Mouse (Mus musculus): ENCODE results near the gene Actn3.
A peak's percentile ranks its signal among the peaks of the same experiment; 100 is the strongest.
"Not testable (repeated sequence)": the region's sequence is repeated elsewhere in the genome, so short reads cannot be mapped to it uniquely, and the experiment has no call there.

Actn3 gene

GRCm38 (mm10) chr19:4855951-4856350, 21.8 kb downstream of the Actn3 start:
- no peak for DNase-seq

GRCm38 (mm10) chr19:4855470-4855820, 22.3 kb downstream of the Actn3 start:
- no peak for DNase-seq

- peak; percentile 96 for DNase-seq
These were observed 22.9 kb downstream of the Actn3 start, which contains the start of gene Ctsf for GRCm38 (mm10) chr19:4854552-4855469. Ctsf (plus strand) TSS chr19:4855130.

GRCm38 (mm10) chr19:4850281-4850680, 27.4 kb downstream of the Actn3 start:
- no peak for DNase-seq

GRCm38 (mm10) chr19:4849800-4850199, 27.9 kb downstream of the Actn3 start:
- DNase-seq: no peak

DNA sequence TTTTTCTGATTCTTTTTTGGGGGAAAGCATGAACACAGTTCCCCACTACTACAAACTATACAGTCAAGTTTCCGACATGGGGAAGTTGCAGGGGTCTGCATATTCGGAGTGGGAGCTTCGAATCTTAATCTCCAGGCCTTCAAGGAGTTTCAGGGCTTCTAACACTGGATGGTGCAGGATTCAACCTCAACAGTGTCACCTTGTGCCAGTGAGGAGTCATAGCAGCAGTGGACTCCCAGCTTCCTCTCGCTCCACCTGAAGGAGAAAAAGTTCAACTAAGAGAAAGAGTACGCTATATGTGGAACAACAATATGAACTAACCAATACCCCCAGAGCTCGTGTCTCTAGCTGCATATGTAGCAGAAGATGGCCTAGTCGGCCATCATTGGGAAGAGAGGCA, 30.2 kb downstream of the Actn3 start:
- no peak for DNase-seq

- DNase-seq: no peak
These were observed 31.9 kb downstream of the Actn3 start for GRCm38 (mm10) chr19:4845846-4846245.

DNA sequence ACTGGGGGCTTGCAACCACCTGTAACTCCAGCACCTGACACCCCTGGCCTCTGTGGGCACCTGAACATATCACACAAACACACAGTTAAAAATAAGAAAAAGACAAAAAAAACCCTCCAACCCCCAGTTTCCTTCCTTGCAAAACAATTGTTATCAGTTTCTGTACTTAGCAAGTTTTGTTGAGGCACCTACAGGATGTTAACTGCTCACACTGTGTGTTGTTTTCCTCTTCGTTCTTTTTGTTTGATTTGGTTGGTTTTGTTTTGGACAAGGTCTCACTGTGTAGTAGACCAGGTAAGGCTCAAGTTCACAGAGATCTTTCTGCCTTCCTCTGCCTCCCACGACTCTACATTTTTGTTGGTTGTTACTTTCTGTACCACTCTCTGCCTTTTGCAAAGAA, 35.1 kb downstream of the Actn3 start:
- no peak for DNase-seq

DNA sequence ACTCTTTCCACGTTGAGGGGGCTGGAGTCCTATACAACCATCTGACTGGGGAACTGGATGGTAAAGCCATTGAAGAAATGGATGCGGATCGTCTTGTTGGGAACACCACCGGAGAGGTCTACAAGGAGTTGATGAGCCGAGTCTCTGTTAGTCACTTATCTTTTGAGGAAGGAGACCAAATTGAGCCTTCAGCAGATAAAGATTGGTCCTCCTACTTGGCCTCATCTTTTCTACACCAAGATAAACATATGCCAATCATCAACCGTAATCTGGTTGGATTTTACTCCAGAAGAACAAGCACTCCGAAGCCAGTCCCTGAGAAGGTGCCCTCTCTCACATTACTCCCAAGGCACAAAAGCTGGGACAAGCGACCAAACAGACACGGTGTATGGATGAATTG, 36.9 kb downstream of the Actn3 start:
- no peak for DNase-seq

- peak; percentile 97 for DNase-seq
These were observed 38.6 kb downstream of the Actn3 start, which contains the start of the genes Ccs and Ccdc87 for GRCm38 (mm10) chr19:4839149-4839548. Ccs (minus strand) TSS chr19:4839332. Ccdc87 (plus strand) TSS chr19:4839366.

DNA sequence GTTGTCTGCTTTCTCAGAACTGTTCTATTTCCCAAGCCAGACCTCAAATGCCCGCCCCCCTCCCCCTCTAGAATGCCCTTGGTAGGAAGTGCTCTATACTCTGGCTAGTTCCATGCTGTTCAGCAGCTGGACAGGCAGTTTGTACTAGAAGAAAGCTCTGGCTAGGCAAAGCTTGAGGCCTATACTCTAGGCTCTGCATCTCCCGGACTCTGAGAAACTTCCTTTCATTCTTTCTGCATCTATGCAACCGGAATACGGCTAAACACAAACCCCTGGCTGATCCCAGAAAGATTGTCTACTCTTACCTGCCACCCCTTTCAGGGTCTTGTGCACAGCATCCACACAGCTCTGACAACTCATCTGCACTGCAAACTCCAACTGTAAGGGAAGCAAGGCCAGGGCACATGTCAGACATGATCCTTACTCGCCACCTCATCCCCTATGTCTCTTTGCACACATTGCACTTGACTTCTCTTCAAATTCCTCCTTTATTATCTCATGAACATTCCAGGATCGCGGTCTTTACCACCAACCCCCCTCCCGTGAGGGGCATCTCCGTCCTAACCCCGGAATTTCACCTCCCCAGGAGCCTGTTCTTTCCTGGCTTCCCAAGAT, 39.1 kb downstream of the Actn3 start:
- no peak for DNase-seq

DNA sequence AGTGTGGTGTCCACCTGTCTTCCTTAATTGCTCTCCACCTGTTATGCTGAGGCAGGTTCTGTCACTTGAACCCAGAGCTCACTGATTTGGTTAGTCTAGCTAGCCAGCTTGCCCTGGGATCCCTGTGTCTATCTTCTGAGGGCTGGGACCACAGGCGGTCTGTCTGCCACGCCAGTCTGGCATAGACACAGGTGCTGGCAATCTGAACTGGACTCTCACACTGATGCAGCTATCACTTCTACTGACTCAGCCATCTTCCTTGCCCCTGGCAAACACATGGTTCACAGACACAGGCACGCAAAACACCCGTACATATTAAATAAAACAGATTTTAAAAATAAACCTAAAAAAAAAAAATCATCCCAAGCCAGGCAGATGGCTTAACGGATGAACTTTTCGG, 40.7 kb downstream of the Actn3 start:
- DNase-seq: no peak

GRCm38 (mm10) chr19:4836096-4836495, 41.6 kb downstream of the Actn3 start:
- no peak for DNase-seq

- no peak for DNase-seq
These were observed 43.7 kb downstream of the Actn3 start for GRCm38 (mm10) chr19:4833977-4834376.

DNA sequence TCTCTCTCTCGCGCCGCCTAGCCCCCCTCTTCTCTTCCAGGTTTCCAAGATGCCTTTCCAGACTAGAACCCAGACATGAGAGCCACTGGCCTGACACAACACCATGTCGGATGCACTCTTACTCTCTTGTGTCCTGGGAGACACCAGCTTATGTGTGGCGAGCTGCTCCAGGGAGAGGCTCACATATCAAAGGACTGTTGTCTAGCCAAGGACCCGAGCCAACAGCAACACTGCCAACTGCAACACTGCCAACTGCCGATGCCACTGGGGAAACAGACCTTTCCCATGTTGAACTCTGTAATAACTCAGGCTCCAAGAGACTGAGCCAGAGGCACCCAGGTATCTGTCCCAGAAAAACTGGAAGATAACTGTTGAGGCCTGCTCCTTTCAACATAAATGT, 48.6 kb downstream of the Actn3 start:
- DNase-seq: peak; percentile 83

DNA sequence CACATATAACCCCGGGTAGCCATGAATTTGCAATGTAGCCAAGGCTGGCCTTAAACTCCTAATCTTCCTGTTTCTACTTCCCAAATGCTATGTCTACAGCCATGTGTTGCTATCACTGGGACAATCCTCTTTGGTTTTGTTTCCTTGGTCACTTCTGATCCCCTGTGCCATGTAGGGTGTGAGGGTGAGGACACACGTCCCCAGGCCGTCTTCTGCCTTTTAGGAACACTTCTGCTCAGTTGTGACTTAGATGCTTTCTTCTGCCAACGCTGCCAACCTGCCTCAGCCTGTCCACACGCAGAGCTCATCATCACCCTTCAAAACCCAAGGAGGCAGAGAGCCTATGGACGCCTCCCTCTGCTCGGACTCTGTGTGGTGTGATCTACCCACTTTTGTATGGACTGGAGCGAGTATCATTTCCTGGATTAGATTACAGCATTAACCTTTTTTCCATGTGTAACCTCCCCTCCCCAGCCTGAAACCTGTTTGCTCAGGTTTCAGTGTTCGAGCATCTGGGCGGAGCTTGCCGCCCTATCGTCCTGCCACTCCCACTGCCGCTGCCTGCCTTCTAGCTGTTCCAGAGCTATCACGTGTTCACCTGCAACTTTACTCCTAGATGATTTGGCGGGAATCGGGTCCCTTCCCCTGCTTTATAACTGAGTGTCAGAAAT, 49.1 kb downstream of the Actn3 start:
- no peak for DNase-seq

DNA sequence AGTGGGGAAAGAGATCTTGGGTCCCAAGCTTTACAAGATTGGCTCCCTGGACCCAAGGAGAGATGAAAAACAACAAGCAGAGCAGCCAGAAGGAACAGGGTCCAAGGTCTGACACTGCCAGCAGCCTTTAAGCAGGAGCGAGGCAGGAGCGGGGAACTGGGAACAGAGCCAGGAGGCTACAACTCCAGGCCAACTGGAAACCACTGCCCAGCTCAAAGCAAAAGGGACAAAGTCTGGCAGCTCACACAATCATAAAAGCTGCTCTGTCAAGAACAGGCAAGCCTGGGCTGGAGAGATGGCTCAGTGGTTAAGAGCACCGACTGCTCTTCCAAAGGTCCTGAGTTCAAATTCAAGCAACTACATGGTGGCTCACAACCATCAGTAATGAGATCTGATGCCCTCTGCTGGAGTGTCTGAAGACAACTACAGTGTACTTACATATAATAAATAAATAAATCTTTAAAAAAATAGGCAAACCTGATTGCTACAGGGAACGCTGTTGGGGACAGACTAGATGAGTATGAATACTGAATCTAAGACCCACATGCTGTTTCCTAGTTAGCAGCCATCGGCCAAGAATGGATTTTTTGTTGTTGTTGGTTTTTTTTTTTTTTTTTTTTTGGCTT, 56.9 kb downstream of the Actn3 start:
- no peak for DNase-seq

DNA sequence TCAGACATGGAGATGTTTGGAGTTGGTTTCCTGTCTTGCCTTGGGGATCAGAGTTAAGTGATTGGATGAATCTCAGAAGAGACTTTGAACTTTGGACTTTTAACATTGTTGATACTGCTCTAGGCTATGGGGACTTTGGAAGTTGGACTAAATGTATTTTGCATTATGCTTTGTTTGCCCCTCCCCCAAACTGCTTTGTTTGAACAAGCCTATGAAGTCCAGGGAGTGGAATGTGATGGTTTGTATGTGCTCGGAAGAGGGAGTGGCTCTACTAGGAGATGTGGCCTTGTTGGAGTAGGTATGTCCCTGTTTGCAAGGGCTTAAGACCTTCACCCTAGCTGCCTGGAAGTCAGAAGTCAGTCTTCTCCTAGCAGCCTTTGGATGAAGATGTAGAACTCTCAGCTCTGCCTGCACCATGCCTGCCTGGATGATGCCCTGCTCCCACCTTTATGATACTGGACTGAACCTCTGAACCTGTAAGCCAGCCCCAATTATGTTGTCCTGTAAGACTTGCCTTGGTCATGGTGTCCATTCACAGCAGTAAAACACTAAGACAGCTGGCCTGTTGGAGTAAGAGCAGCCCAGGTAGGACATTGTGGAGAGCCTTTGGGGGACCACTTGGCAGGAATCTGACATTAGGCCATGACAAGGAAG, 60.4 kb downstream of the Actn3 start:
- DNase-seq: no peak

DNA sequence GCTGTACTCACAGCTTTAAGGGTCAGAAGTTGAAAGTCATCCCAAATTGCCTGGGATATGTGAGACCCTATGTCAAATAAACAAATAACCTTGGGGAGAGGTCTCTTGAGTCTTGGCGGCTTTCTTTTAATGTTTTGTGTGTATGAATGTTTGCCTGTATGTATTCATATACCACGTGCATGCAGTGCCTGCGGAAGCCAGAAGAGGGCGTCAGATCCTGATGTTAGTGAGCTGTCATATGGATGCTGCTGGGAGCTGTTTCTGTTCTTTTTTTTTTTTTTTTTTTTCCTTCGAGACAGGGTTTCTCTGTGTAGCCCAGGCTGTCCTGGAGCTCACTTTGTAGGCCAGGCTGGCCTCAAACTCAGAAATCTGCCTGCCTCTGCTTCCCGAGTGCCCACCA, 64.7 kb downstream of the Actn3 start:
- DNase-seq: peak; percentile 61

DNA sequence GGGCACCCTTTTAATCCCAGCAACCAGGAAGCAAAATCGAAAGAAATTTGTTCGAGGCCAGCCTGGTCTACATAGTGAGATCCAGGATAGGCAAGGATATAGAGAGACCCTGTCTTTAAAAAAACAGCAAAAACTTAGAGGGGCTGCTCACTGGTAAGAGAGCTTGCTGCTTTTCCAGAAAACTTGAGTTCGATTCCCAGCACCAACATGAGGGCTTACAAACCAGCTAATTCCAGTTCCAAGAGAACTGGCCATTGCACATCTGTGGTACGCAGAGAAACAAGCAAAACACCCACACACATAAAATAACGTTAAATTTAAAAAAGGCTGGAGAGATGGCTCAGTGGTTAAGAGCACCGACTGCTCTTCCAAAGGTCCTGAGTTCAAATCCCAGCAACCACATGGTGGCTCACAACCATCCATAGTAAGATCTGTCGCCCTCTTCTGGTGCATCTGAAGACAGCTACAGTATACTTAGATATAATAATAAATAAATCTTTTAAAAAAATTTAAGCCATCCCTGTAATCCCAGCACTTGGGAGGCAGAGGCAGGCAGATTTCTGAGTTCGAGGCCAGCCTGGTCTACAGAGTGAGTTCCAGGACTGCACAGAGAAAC, 65.3 kb downstream of the Actn3 start:
- DNase-seq: not testable (repeated sequence)

- no peak for DNase-seq
These were observed 65.8 kb downstream of the Actn3 start for GRCm38 (mm10) chr19:4811909-4812242.

All from cerebellum, adult 9-10 months (tissue).